Mouse (Mus musculus): ENCODE measurements at regions not wholly inside any gene's neighbourhood (a gene's known extent, or its start where the extent isn't known, plus 50 kb on each side); places are given as distances from the start of the nearest gene placed in this dataset.

DNA sequence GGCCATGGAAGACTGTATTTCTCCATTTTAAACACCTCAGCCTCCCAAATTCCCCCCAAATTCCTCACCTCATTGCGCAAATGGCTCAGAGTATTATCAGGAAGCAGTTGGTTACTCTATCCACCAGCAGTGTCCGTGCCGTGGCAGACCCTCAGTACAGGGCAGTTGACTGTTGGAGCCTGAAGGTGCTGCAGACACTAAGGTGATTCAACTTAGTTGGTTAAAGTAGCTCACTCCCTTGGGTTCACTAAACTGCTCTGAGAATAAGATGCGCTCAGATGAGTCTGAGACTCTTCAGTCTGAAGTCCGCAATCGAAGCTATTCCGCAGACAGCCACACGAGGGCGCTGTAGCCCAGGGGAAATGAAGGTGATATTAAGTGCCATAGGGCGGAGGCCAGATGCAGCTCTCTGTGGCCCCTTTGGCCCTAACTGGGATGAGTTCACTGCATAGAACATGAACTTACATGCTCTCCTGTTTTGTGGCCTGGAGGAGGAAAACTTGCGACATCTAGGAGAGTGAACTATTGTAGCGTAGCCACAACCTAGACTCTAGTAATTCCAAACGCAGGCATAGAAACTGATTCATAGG lies 62.9 kb downstream of the Amer3 start:
- WGBS = 36% methylated on average over 13 of the region's 13 CpGs

DNA sequence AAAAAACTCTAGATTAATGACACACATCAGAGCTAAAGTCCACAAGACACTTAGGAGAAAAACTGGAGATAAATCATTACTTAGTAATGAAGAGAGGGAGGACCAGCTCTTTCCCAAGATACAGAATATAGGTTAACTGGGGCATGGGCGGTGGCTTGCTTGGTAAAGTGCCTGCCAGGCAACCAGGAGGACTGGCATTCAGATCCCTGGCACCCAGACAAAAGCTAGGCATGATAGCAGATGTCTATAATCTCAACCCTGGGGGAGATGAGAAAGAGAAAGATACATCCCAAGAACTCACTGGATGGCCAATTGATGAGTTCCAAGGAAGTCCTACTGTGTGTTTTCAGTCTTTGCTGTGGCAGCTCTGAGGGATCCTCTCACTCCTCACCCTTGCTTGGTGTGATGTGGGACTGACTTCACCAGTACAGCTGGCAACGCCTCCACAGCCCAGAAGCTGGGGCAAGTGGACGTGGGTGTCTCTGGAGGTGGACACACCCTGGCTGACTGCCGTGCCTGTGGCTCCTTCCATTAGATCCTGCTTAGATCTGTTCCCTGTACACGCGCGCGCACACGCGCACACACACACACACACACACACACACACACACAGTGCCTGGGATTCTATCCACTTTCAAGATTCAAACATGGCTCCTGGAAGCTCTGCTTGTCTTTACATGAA lies 74.6 kb downstream of the Amer3 start:
- H3K4me2 ChIP-seq (replicated peaks; ENCODE audit: low read depth, low read length) = no peak overlapping the region
- no peaks in the 10 kb centered on the region for H3K36me3 ChIP-seq (ENCODE audit: control insufficient read depth, insufficient read depth, low read length)
- H3K9ac ChIP-seq (replicated peaks; ENCODE audit: low read depth, low read length) = no peak overlapping the region
- no peak overlapping the region for H3K4me3 ChIP-seq (ENCODE audit: low read depth, low read length)
- H3K4me1 ChIP-seq (ENCODE audit: control insufficient read depth, insufficient read depth, low read length) = no peaks in the 10 kb centered on the region
- H3K27me3 ChIP-seq (ENCODE audit: control insufficient read depth, insufficient read depth, low read length) = no peaks in the 10 kb centered on the region
- no peak for ATAC-seq (ENCODE audit: insufficient number of reproducible peaks, insufficient read depth, low FRiP score, low read depth)
- H3K27ac ChIP-seq (ENCODE audit: low read length) = no peak overlapping the region
- H3K9me3 ChIP-seq (ENCODE audit: control insufficient read depth, low read depth, low read length) = no peaks in the 10 kb centered on the region
- WGBS = 88% methylated on average over 10 of the region's 10 CpGs

More for the DNA sequence above, 62.9 kb downstream of the Amer3 start:
- ATAC-seq (ENCODE audit: insufficient number of reproducible peaks, insufficient read depth, low FRiP score, low read depth) = no peak
- Histone ChIP-seq H3K4me1 (ENCODE audit: control insufficient read depth, insufficient read depth, low read length) (no peaks in the 10 kb centered on the region), H3K4me3 (ENCODE audit: low read depth, low read length) (no peak overlapping the region), H3K27me3 (ENCODE audit: control insufficient read depth, insufficient read depth, low read length) (no peaks in the 10 kb centered on the region), H3K9me3 (ENCODE audit: control insufficient read depth, low read depth, low read length) (no peaks in the 10 kb centered on the region), H3K27ac (ENCODE audit: low read length) (no peak overlapping the region), H3K4me2 (replicated peaks; ENCODE audit: low read depth, low read length) (no peak overlapping the region), H3K9ac (replicated peaks; ENCODE audit: low read depth, low read length) (no peak overlapping the region), H3K36me3 (ENCODE audit: control insufficient read depth, insufficient read depth, low read length) (no peaks in the 10 kb centered on the region)

DNA sequence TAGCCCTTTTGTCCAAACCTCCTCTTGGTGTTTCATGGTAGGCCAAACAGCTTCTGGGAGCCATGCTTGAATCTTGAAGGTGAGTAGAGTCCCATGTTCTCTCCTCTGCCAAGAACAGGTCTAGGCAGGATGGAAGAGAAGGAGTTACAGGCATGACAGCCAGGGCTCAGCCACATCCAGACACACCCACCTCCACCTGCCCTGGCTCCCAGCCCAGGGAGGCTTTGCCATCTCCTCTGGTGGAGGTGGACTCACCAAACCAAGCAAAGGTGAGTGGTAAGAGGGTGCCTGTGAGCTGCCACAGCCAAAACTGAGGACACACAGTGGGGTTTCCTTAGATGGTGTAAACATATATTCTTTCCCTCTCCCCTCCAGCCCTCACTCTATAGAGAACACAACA lies 78.0 kb downstream of the Amer3 start:
- H3K27me3 ChIP-seq (ENCODE audit: control insufficient read depth, insufficient read depth, low read length) = no peaks in the 10 kb centered on the region
- H3K9me3 ChIP-seq (ENCODE audit: control insufficient read depth, low read depth, low read length) = no peaks in the 10 kb centered on the region
- H3K4me3 ChIP-seq (ENCODE audit: low read depth, low read length) = no peak overlapping the region
- no peaks in the 10 kb centered on the region for H3K4me1 ChIP-seq (ENCODE audit: control insufficient read depth, insufficient read depth, low read length)
- H3K36me3 ChIP-seq (ENCODE audit: control insufficient read depth, insufficient read depth, low read length) = no peaks in the 10 kb centered on the region
- H3K9ac ChIP-seq (replicated peaks; ENCODE audit: low read depth, low read length) = no peak overlapping the region
- ATAC-seq (ENCODE audit: insufficient number of reproducible peaks, insufficient read depth, low FRiP score, low read depth) = no peak
- H3K4me2 ChIP-seq (replicated peaks; ENCODE audit: low read depth, low read length) = no peak overlapping the region
- no peak overlapping the region for H3K27ac ChIP-seq (ENCODE audit: low read length)

- H3K9me3 ChIP-seq (ENCODE audit: control insufficient read depth, low read depth, low read length) = no peaks in the 10 kb centered on the region
- H3K4me3 ChIP-seq (ENCODE audit: low read depth, low read length) = no peak overlapping the region
- no peaks in the 10 kb centered on the region for H3K36me3 ChIP-seq (ENCODE audit: control insufficient read depth, insufficient read depth, low read length)
- H3K4me2 ChIP-seq (replicated peaks; ENCODE audit: low read depth, low read length) = no peak overlapping the region
- WGBS = 76% methylated on average over 4 of the region's 4 CpGs
- no peak for ATAC-seq (ENCODE audit: insufficient number of reproducible peaks, insufficient read depth, low FRiP score, low read depth)
- no peak overlapping the region for H3K27ac ChIP-seq (ENCODE audit: low read length)
- no peaks in the 10 kb centered on the region for H3K27me3 ChIP-seq (ENCODE audit: control insufficient read depth, insufficient read depth, low read length)
- H3K4me1 ChIP-seq (ENCODE audit: control insufficient read depth, insufficient read depth, low read length) = no peaks in the 10 kb centered on the region
- no peak overlapping the region for H3K9ac ChIP-seq (replicated peaks; ENCODE audit: low read depth, low read length)
These were observed 84.6 kb downstream of the Amer3 start for GRCm38 (mm10) chr1:34663875-34664547.

DNA sequence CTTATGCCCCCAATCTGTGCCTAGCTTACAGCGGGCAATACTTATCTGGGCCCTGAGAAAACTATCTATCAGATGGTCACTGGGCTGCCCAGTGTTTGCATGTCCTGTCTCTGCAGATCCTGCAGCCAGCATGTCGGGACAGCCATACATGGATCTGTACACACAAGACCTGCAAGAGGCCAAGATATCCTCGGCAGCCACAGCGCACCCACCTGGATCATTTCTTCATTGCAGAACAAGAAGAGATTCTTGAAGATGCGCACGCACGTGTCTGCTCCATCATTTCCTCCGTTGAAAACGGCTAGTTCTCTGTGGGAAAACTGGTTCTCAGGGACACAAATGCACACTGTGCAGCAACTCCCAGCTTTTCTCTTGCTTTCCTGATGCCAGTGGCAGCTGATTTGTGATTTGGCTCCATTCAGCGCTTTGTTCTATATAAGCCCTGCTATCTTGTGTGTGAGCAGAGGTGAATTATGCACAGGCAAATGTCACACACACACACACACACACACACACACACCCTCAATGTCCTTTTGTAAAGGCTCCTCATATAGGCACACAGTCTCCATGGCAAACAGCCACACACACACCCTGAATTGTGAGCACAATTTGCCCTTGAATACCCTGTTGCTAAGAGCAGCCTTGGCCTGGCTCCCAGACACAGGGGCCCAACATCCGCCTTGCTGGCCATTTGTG lies 85.5 kb downstream of the Amer3 start:
- no peaks in the 10 kb centered on the region for H3K36me3 ChIP-seq (ENCODE audit: control insufficient read depth, insufficient read depth, low read length)
- peak; percentile 60; the same call in 1 of the 2 replicates for ATAC-seq (ENCODE audit: insufficient number of reproducible peaks, insufficient read depth, low FRiP score, low read depth)
- no peaks in the 10 kb centered on the region for H3K27me3 ChIP-seq (ENCODE audit: control insufficient read depth, insufficient read depth, low read length)
- no peak overlapping the region for H3K4me2 ChIP-seq (replicated peaks; ENCODE audit: low read depth, low read length)
- H3K27ac ChIP-seq (ENCODE audit: low read length) = no peak overlapping the region
- 75% methylated on average over 11 of the region's 11 CpGs for WGBS
- H3K4me3 ChIP-seq (ENCODE audit: low read depth, low read length) = no peak overlapping the region
- H3K9ac ChIP-seq (replicated peaks; ENCODE audit: low read depth, low read length) = no peak overlapping the region
- H3K9me3 ChIP-seq (ENCODE audit: control insufficient read depth, low read depth, low read length) = no peaks in the 10 kb centered on the region
- no peaks in the 10 kb centered on the region for H3K4me1 ChIP-seq (ENCODE audit: control insufficient read depth, insufficient read depth, low read length)

DNA sequence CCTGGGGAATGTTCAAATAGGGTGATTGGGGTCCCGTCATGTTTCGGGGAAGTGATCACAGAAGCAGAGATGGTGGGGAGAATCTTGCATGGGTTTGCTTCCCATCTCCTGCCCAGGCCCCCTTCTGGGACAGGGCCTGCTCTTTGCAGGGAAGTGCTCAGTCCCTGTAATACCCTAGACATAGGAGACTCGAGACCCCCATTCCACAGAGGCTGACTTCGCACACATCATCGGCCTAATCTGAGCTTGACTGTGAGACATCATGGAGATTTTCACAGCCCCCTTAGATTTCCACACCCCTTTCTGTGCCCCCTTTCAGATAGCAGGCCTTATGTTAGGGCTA lies 86.0 kb downstream of the Amer3 start:
- no peaks in the 10 kb centered on the region for H3K36me3 ChIP-seq (ENCODE audit: control insufficient read depth, insufficient read depth, low read length)
- H3K27ac ChIP-seq (ENCODE audit: low read length) = no peak overlapping the region
- no peaks in the 10 kb centered on the region for H3K9me3 ChIP-seq (ENCODE audit: control insufficient read depth, low read depth, low read length)
- H3K9ac ChIP-seq (replicated peaks; ENCODE audit: low read depth, low read length) = no peak overlapping the region
- H3K4me2 ChIP-seq (replicated peaks; ENCODE audit: low read depth, low read length) = no peak overlapping the region
- no peaks in the 10 kb centered on the region for H3K4me1 ChIP-seq (ENCODE audit: control insufficient read depth, insufficient read depth, low read length)
- no peak overlapping the region for H3K4me3 ChIP-seq (ENCODE audit: low read depth, low read length)
- WGBS = 84% methylated on average over 5 of the region's 5 CpGs
- no peaks in the 10 kb centered on the region for H3K27me3 ChIP-seq (ENCODE audit: control insufficient read depth, insufficient read depth, low read length)
- ATAC-seq (ENCODE audit: insufficient number of reproducible peaks, insufficient read depth, low FRiP score, low read depth) = no peak

DNA sequence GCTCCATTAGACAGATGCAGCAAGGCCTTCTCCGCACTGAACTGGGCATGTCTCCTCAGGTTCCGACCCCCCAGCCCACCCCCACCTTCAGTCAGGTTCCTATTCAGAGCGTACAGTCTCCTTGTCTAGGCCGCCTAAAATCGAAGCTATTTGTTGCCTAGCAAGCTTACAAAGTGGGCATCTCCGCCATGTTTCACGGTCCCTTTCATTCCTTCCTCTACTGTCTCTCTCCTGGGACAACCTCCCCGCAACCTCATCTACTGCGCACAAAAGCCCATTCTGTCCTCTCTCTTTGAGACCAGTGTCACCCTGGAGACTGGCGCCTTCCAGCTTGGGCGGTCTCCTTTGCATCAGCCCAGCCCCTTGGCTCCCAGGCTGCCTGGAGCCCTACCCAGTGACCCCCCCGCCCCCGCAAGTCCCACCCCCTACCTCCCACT lies 86.8 kb downstream of the Amer3 start:
- H3K27me3 ChIP-seq (ENCODE audit: control insufficient read depth, insufficient read depth, low read length) = no peaks in the 10 kb centered on the region
- no peaks in the 10 kb centered on the region for H3K36me3 ChIP-seq (ENCODE audit: control insufficient read depth, insufficient read depth, low read length)
- no peaks in the 10 kb centered on the region for H3K9me3 ChIP-seq (ENCODE audit: control insufficient read depth, low read depth, low read length)
- H3K4me3 ChIP-seq (ENCODE audit: low read depth, low read length) = no peak overlapping the region
- H3K9ac ChIP-seq (replicated peaks; ENCODE audit: low read depth, low read length) = no peak overlapping the region
- no peak for ATAC-seq (ENCODE audit: insufficient number of reproducible peaks, insufficient read depth, low FRiP score, low read depth)
- H3K27ac ChIP-seq (ENCODE audit: low read length) = no peak overlapping the region
- no peak overlapping the region for H3K4me2 ChIP-seq (replicated peaks; ENCODE audit: low read depth, low read length)
- H3K4me1 ChIP-seq (ENCODE audit: control insufficient read depth, insufficient read depth, low read length) = no peaks in the 10 kb centered on the region
- WGBS = 82% methylated on average over 13 of the region's 13 CpGs

DNA sequence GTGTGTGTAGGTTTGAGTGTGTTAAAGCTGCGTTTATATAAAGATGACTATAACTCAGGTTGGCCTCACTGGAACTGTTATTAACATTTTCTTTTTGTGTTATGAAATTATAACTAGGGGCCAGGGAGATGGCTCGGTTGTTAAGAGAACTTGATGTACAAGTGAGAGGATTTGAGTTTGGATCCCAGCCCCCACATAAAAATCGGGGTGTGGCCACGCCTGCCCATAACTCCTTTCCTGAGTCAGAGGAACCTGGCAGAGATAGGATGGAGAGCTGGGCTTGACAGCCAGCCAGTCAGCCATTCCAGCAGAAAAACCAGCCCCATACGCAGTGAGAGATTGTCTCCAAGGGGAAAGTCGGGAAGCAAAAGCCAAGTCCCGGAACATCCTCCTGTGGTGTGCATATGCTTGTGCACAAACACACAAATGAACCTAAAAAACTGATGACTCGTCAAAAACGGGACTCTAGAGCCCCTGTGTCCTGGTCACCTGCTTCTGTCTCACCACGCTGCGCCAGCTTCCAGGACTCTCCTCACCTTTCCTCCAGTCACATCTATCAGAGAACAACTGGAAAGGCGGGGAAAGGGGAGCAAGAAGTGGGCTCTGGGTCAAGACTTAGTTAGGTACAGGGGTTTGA lies 97.8 kb downstream of the Amer3 start:
- H3K4me3 ChIP-seq (ENCODE audit: low read depth, low read length) = peak overlapping the region; percentile 40; the same call in 1 of the 2 replicates
- H3K9me3 ChIP-seq (ENCODE audit: control insufficient read depth, low read depth, low read length) = no peaks in the 10 kb centered on the region
- peaks cover 15% of the 10 kb centered on the region for H3K27me3 ChIP-seq (ENCODE audit: control insufficient read depth, insufficient read depth, low read length)
- no peak overlapping the region for H3K27ac ChIP-seq (ENCODE audit: low read length)
- no peak overlapping the region for H3K9ac ChIP-seq (replicated peaks; ENCODE audit: low read depth, low read length)
- H3K4me1 ChIP-seq (ENCODE audit: control insufficient read depth, insufficient read depth, low read length) = peaks cover 7% of the 10 kb centered on the region
- 45% methylated on average over 12 of the region's 12 CpGs for WGBS
- H3K36me3 ChIP-seq (ENCODE audit: control insufficient read depth, insufficient read depth, low read length) = no peaks in the 10 kb centered on the region
- H3K4me2 ChIP-seq (replicated peaks; ENCODE audit: low read depth, low read length) = no peak overlapping the region
- no peak for ATAC-seq (ENCODE audit: insufficient number of reproducible peaks, insufficient read depth, low FRiP score, low read depth)

Data from stomach, embryonic 14.5 days (tissue).